Mouse (Mus musculus) C2C12 (cell line): ENCODE data around the gene Gpsm1.

Experiments used
- CEBPB ChIP-seq: IDR thresholded peaks from one replicate; pipeline ENCODE4 v1.6.1; 2011; ENCODE audit warnings: low read depth, mild to moderate bottlenecking, control low read depth, moderate library complexity
- CTCF ChIP-seq: IDR thresholded peaks from one replicate; pipeline ENCODE4 v1.5.1; 2011; ENCODE audit not compliant: control insufficient read depth, insufficient read depth, insufficient read length
- FOSL1 ChIP-seq: IDR thresholded peaks from one replicate; pipeline ENCODE4 v1.8.0; 2011; ENCODE audit warnings: mild to moderate bottlenecking, low read length; ENCODE audit not compliant: poor library complexity, insufficient read depth, severe bottlenecking
- MAX ChIP-seq: IDR thresholded peaks from one replicate; pipeline ENCODE4 v1.6.1; 2011; ENCODE audit warnings: mild to moderate bottlenecking, control low read depth
- MYOD1 ChIP-seq: IDR thresholded peaks from one replicate; pipeline ENCODE4 v1.6.1; 2011; ENCODE audit warnings: low read depth; ENCODE audit not compliant: control insufficient read depth, insufficient read length
- MYOG ChIP-seq: IDR thresholded peaks from one replicate; pipeline ENCODE4 v1.6.1; 2011; ENCODE audit not compliant: control insufficient read depth, insufficient read length; ENCODE audit errors: extremely low read depth
- USF1 ChIP-seq: IDR thresholded peaks from one replicate; pipeline ENCODE4 v1.6.1; 2011; ENCODE audit warnings: low read depth, mild to moderate bottlenecking, control low read depth, moderate library complexity

- TF ChIP-seq CTCF (no peak), MAX (no peak), USF1 (no peak), MYOD1 (no peak), MYOG (no peak), CEBPB (no peak), FOSL1 (no peak)
Measured at GRCm38 (mm10) chr2:26354401-26354800, 39.1 kb downstream of the Gpsm1 start.
